Comparison of ENCODE assay signal across 16 mouse cellular contexts in genomic region chr2:158889201-158889600, GRCm38 (mm10).
"Had no signal": no experiment of that assay in that cellular context is flagged by ENCODE, and none has a peak within 500 bp of the region (broad histone marks: within the 10 kb centered on the region; RNA-seq: fewer than 3 reads in every experiment).

No protein-coding gene starts in this region.

- ATAC-seq: liver, postnatal 0 days had no signal

- H3K9ac ChIP-seq: liver, embryonic 13.5 days; liver, embryonic 15.5 days; liver, postnatal 0 days; lung, embryonic 14.5 days; midbrain, embryonic 12.5 days; neural tube, embryonic 12.5 days; stomach, embryonic 15.5 days had no signal

- H3K4me3 ChIP-seq: liver, embryonic 13.5 days; liver, embryonic 15.5 days; midbrain, embryonic 12.5 days; neural tube, embryonic 12.5 days; stomach, embryonic 15.5 days had no signal

- H3K27me3 ChIP-seq: liver, embryonic 13.5 days; liver, embryonic 15.5 days; midbrain, embryonic 12.5 days; neural tube, embryonic 12.5 days; stomach, embryonic 15.5 days had no signal

- H3K27ac ChIP-seq: liver, embryonic 13.5 days; liver, embryonic 15.5 days; macrophage; midbrain, embryonic 12.5 days; neural tube, embryonic 12.5 days; stomach, embryonic 15.5 days; stomach, postnatal 0 days had no signal

- DNase-seq: liver, embryonic 13.5 days; liver, postnatal 0 days; lung, embryonic 14.5 days; lung, postnatal 14 days; lung, postnatal 36 days; midbrain, embryonic 14.5 days; right cerebral cortex, postnatal 14 days; thymus, adult 2 months; thymus, postnatal 25 days; thymus, postnatal 4 days had no signal

- H3K36me3 ChIP-seq: liver, embryonic 13.5 days; liver, embryonic 15.5 days; midbrain, embryonic 12.5 days; neural tube, embryonic 12.5 days; stomach, embryonic 15.5 days had no signal

- H3K4me1 ChIP-seq: liver, embryonic 13.5 days; liver, embryonic 15.5 days; midbrain, embryonic 12.5 days; neural tube, embryonic 12.5 days had no signal

- H3K9me3 ChIP-seq: liver, embryonic 13.5 days; liver, embryonic 15.5 days; midbrain, embryonic 12.5 days; neural tube, embryonic 12.5 days; stomach, embryonic 15.5 days had no signal

- H3K4me2 ChIP-seq: liver, embryonic 13.5 days; liver, embryonic 15.5 days; lung, embryonic 14.5 days; midbrain, embryonic 12.5 days; neural tube, embryonic 12.5 days; stomach, embryonic 15.5 days had no signal
